Mouse (Mus musculus): Measurements from ENCODE around the gene Ttc28. TPM values are rescaled to one million over a fixed set of nuclear protein-coding genes. Genes with fewer than 3 reads are reported as not detected.

Gene Ttc28
- polyA plus RNA-seq, 1 experiment from 2014 or later, result 13.0 TPM

DNA sequence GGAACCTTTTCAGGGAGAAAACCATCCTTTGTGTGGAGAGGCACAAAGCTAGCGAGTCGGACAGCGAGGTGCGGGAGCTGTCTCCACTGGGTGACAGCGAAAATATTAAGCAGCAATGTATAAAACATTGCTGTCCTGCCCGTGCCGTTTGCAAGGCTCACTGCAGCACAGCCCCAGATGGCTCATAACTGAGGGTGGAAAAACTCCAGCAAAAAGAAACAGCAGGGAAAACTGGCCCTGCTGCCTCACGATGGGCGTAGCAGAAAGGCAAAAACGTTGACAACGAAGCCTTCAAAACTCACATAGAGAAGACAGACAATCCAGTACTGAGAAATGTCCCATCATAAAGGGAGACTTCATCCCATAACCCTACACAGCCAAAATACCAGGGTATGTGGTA, 410.5 kb downstream of the Ttc28 start:
- no peaks in the 10 kb centered on the region for H3K9me3 ChIP-seq (ENCODE audit: control insufficient read depth, low read length)
- ATAC-seq (replicated peaks; ENCODE audit: low FRiP score, low TSS enrichment, low read depth) (no peak), DNase-seq (ENCODE audit: low spot score) (no peak)
- 81% methylated on average over 11 of the region's 11 CpGs for WGBS
- H3K4me2 ChIP-seq (ENCODE audit: low read length), result no peak overlapping the region
- no peak overlapping the region for H3K27ac ChIP-seq (ENCODE audit: low read depth)
- H3K36me3 ChIP-seq (ENCODE audit: control insufficient read depth, insufficient read depth, low read length), result peaks cover 17% of the 10 kb centered on the region
- H3K4me3 ChIP-seq (ENCODE audit: low read depth, low read length), result no peak overlapping the region
- H3K4me1 ChIP-seq (replicated peaks; ENCODE audit: control insufficient read depth, insufficient read depth, low read length), result no peaks in the 10 kb centered on the region
- H3K27me3 ChIP-seq (replicated peaks; ENCODE audit: control insufficient read depth, insufficient read depth, low read length), result no peaks in the 10 kb centered on the region
- no peak overlapping the region for H3K9ac ChIP-seq (ENCODE audit: low read length)

DNA sequence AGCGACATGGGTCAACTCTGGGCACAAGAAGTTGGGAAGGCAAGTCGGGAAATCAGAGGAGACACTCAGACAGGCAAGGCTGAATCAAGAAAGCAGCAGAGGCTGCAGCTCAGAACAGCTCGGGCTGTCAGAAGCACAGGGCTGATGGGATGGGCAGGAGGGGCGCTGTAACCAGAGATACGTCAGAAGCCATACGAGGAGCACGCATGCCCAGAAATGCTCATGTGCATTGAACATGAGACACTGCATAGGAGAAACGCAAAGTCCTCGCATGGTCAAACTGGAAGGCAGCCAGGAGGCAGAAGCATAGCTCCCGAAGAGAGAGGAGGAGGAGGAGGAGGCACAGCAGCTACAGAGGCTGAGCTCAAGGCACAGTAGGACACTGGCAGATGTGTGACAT, 412.0 kb downstream of the Ttc28 start:
- no peak overlapping the region for H3K27ac ChIP-seq (ENCODE audit: low read depth)
- DNase-seq (ENCODE audit: low spot score), result no peak
- H3K9me3 ChIP-seq (ENCODE audit: control insufficient read depth, low read length), result no peaks in the 10 kb centered on the region
- H3K36me3 ChIP-seq (ENCODE audit: control insufficient read depth, insufficient read depth, low read length), result peaks cover 1% of the 10 kb centered on the region; the same call in 1 of the 2 replicates
- no peak overlapping the region for H3K4me3 ChIP-seq (ENCODE audit: low read depth, low read length)
- H3K4me2 ChIP-seq (ENCODE audit: low read length), result no peak overlapping the region
- ATAC-seq (replicated peaks; ENCODE audit: low FRiP score, low TSS enrichment, low read depth), result no peak
- 51% methylated on average over 10 of the region's 10 CpGs for WGBS
- no peak overlapping the region for H3K9ac ChIP-seq (ENCODE audit: low read length)
- no peaks in the 10 kb centered on the region for H3K27me3 ChIP-seq (replicated peaks; ENCODE audit: control insufficient read depth, insufficient read depth, low read length)
- H3K4me1 ChIP-seq (replicated peaks; ENCODE audit: control insufficient read depth, insufficient read depth, low read length), result no peaks in the 10 kb centered on the region

DNA sequence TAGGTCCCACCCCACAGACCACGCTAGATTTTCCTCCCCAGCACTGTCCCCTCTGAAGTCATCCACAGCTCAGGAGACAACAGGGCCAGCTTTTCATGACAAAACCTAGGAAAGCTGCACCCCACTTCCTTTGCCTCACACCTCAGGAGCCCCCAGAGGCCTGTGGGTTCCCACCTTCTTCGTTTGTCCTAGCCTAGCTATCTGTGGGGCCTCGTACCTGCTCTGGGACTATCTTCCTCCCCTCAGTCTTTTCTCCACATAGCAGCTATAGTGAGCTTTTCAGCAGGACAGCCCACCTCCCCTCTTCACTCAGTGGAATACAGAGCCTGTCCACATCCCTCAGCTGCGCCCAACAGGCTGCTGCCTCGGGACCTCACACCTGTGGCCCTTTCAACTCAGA, 418.2 kb downstream of the Ttc28 start:
- ATAC-seq (replicated peaks; ENCODE audit: low FRiP score, low TSS enrichment, low read depth), result no peak
- H3K27ac ChIP-seq (ENCODE audit: low read depth), result no peak overlapping the region
- no peaks in the 10 kb centered on the region for H3K4me1 ChIP-seq (replicated peaks; ENCODE audit: control insufficient read depth, insufficient read depth, low read length)
- no peak overlapping the region for H3K9ac ChIP-seq (ENCODE audit: low read length)
- no peaks in the 10 kb centered on the region for H3K9me3 ChIP-seq (ENCODE audit: control insufficient read depth, low read length)
- 57% methylated on average over 5 of the region's 5 CpGs for WGBS
- no peaks in the 10 kb centered on the region for H3K36me3 ChIP-seq (ENCODE audit: control insufficient read depth, insufficient read depth, low read length)
- no peak for DNase-seq (ENCODE audit: low spot score)
- H3K4me2 ChIP-seq (ENCODE audit: low read length), result no peak overlapping the region
- no peak overlapping the region for H3K4me3 ChIP-seq (ENCODE audit: low read depth, low read length)
- no peaks in the 10 kb centered on the region for H3K27me3 ChIP-seq (replicated peaks; ENCODE audit: control insufficient read depth, insufficient read depth, low read length)

DNA sequence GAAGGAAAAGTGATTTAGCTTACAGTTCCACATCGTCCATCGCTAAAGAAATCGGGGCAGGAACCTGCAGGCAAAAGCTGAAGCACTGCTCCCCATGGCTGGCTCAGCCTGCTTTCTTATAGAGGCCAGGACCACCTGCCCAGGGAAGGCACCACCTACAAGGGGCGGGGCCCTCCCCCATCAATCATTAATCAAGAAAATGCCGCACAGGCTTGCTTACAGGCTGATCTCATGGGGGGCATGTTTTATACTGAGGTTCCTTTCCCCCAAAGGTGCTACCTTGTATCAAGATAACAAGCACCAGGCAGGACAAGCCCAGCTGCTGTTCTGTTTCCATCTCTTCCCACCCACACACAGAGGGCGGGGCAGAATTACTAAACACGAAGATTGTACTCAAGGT, 419.1 kb downstream of the Ttc28 start:
- H3K36me3 ChIP-seq (ENCODE audit: control insufficient read depth, insufficient read depth, low read length), result no peaks in the 10 kb centered on the region
- DNase-seq (ENCODE audit: low spot score) (no peak), ATAC-seq (replicated peaks; ENCODE audit: low FRiP score, low TSS enrichment, low read depth) (no peak)
- no peaks in the 10 kb centered on the region for H3K27me3 ChIP-seq (replicated peaks; ENCODE audit: control insufficient read depth, insufficient read depth, low read length)
- H3K4me2 ChIP-seq (ENCODE audit: low read length), result no peak overlapping the region
- no peak overlapping the region for H3K4me3 ChIP-seq (ENCODE audit: low read depth, low read length)
- H3K9me3 ChIP-seq (ENCODE audit: control insufficient read depth, low read length), result no peaks in the 10 kb centered on the region
- H3K4me1 ChIP-seq (replicated peaks; ENCODE audit: control insufficient read depth, insufficient read depth, low read length), result no peaks in the 10 kb centered on the region
- WGBS, result 40% methylated on average over 7 of the region's 7 CpGs
- no peak overlapping the region for H3K27ac ChIP-seq (ENCODE audit: low read depth)
- H3K9ac ChIP-seq (ENCODE audit: low read length), result no peak overlapping the region

DNA sequence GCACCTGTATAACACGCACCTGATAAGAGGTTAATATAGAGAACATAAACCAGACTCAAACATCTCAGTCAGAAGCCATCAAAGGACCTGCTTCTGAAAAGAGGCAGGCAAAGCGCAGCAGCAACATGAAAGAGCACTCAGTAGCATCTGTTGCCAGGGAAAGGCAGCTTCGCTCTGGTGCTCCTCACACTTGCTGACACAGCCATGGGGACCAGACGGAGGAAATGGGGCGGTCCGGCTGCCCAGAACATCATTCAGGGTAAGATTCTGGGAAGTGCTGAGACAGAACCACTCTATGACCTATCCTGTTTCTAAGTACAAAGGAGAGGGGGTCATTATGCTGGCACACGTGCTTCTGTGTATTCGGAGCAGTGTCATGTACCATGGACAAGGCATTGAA, 421.2 kb downstream of the Ttc28 start:
- H3K9me3 ChIP-seq (ENCODE audit: control insufficient read depth, low read length), result no peaks in the 10 kb centered on the region
- H3K4me1 ChIP-seq (replicated peaks; ENCODE audit: control insufficient read depth, insufficient read depth, low read length), result no peaks in the 10 kb centered on the region
- DNase-seq (ENCODE audit: low spot score) (no peak), ATAC-seq (replicated peaks; ENCODE audit: low FRiP score, low TSS enrichment, low read depth) (no peak)
- H3K36me3 ChIP-seq (ENCODE audit: control insufficient read depth, insufficient read depth, low read length), result no peaks in the 10 kb centered on the region
- no peaks in the 10 kb centered on the region for H3K27me3 ChIP-seq (replicated peaks; ENCODE audit: control insufficient read depth, insufficient read depth, low read length)
- no peak overlapping the region for H3K9ac ChIP-seq (ENCODE audit: low read length)
- no peak overlapping the region for H3K4me2 ChIP-seq (ENCODE audit: low read length)
- WGBS, result 68% methylated on average over 8 of the region's 8 CpGs
- no peak overlapping the region for H3K27ac ChIP-seq (ENCODE audit: low read depth)
- no peak overlapping the region for H3K4me3 ChIP-seq (ENCODE audit: low read depth, low read length)

DNA sequence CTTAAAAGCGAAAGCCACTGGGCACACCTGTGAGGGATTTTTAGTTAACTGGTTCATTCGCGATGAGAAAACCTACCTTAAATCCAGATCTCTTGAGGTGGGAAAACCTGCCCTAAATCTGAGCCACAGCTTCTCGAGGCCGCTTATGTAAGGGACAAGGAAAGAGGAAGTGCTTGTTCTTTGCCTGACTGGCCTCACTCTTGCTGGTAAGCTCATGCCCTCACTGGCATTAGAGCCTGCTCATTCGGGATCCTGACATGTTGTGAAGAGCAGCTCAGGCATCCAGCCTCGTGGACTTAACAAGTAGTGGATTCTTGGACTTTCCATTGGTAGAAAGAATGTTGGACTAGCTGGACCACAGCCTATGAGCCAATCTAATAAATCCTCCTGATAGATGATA, 422.1 kb downstream of the Ttc28 start:
- WGBS, result 76% methylated on average over 7 of the region's 7 CpGs
- no peaks in the 10 kb centered on the region for H3K27me3 ChIP-seq (replicated peaks; ENCODE audit: control insufficient read depth, insufficient read depth, low read length)
- ATAC-seq (replicated peaks; ENCODE audit: low FRiP score, low TSS enrichment, low read depth) (no peak), DNase-seq (ENCODE audit: low spot score) (no peak)
- H3K9ac ChIP-seq (ENCODE audit: low read length), result no peak overlapping the region
- H3K36me3 ChIP-seq (ENCODE audit: control insufficient read depth, insufficient read depth, low read length), result no peaks in the 10 kb centered on the region
- no peak overlapping the region for H3K4me2 ChIP-seq (ENCODE audit: low read length)
- no peaks in the 10 kb centered on the region for H3K4me1 ChIP-seq (replicated peaks; ENCODE audit: control insufficient read depth, insufficient read depth, low read length)
- no peaks in the 10 kb centered on the region for H3K9me3 ChIP-seq (ENCODE audit: control insufficient read depth, low read length)
- no peak overlapping the region for H3K27ac ChIP-seq (ENCODE audit: low read depth)
- no peak overlapping the region for H3K4me3 ChIP-seq (ENCODE audit: low read depth, low read length)

GRCm38 (mm10) chr5:111304730-111305129, 425.1 kb downstream of the Ttc28 start:
- Histone ChIP-seq H3K36me3 (ENCODE audit: control insufficient read depth, insufficient read depth, low read length) (no peaks in the 10 kb centered on the region), H3K27me3 (replicated peaks; ENCODE audit: control insufficient read depth, insufficient read depth, low read length) (no peaks in the 10 kb centered on the region), H3K4me3 (ENCODE audit: low read depth, low read length) (no peak overlapping the region), H3K27ac (ENCODE audit: low read depth) (no peak overlapping the region), H3K9me3 (ENCODE audit: control insufficient read depth, low read length) (no peaks in the 10 kb centered on the region), H3K4me1 (replicated peaks; ENCODE audit: control insufficient read depth, insufficient read depth, low read length) (no peaks in the 10 kb centered on the region), H3K4me2 (ENCODE audit: low read length) (no peak overlapping the region), H3K9ac (ENCODE audit: low read length) (no peak overlapping the region)
- DNase-seq (ENCODE audit: low spot score), result no peak
- WGBS, result 93% methylated on average over 3 of the region's 3 CpGs
- no peak for ATAC-seq (replicated peaks; ENCODE audit: low FRiP score, low TSS enrichment, low read depth)

- Histone ChIP-seq H3K27ac (ENCODE audit: low read depth) (no peak overlapping the region), H3K4me2 (ENCODE audit: low read length) (no peak overlapping the region), H3K27me3 (replicated peaks; ENCODE audit: control insufficient read depth, insufficient read depth, low read length) (no peaks in the 10 kb centered on the region), H3K9me3 (ENCODE audit: control insufficient read depth, low read length) (0 out of 2 replicates have a peak, but pooled peaks cover 6% of the 10 kb centered on the region), H3K4me1 (replicated peaks; ENCODE audit: control insufficient read depth, insufficient read depth, low read length) (no peaks in the 10 kb centered on the region), H3K9ac (ENCODE audit: low read length) (no peak overlapping the region), H3K4me3 (ENCODE audit: low read depth, low read length) (no peak overlapping the region), H3K36me3 (ENCODE audit: control insufficient read depth, insufficient read depth, low read length) (no peaks in the 10 kb centered on the region)
- no peak for DNase-seq (ENCODE audit: low spot score)
- WGBS, result 79% methylated on average over 6 of the region's 6 CpGs
- ATAC-seq (replicated peaks; ENCODE audit: low FRiP score, low TSS enrichment, low read depth), result no peak
These were observed 430.6 kb downstream of the Ttc28 start for GRCm38 (mm10) chr5:111310185-111310584.

GRCm38 (mm10) chr5:111313833-111314232, 434.2 kb downstream of the Ttc28 start:
- no peak overlapping the region for H3K9ac ChIP-seq (ENCODE audit: low read length)
- DNase-seq (ENCODE audit: low spot score) (no peak), ATAC-seq (replicated peaks; ENCODE audit: low FRiP score, low TSS enrichment, low read depth) (no peak)
- H3K4me3 ChIP-seq (ENCODE audit: low read depth, low read length), result no peak overlapping the region
- 0 out of 2 replicates have a peak, but pooled peaks cover 6% of the 10 kb centered on the region for H3K9me3 ChIP-seq (ENCODE audit: control insufficient read depth, low read length)
- no peak overlapping the region for H3K4me2 ChIP-seq (ENCODE audit: low read length)
- H3K36me3 ChIP-seq (ENCODE audit: control insufficient read depth, insufficient read depth, low read length), result no peaks in the 10 kb centered on the region
- H3K4me1 ChIP-seq (replicated peaks; ENCODE audit: control insufficient read depth, insufficient read depth, low read length), result no peaks in the 10 kb centered on the region
- H3K27ac ChIP-seq (ENCODE audit: low read depth), result no peak overlapping the region
- 89% methylated on average over 9 of the region's 9 CpGs for WGBS
- no peaks in the 10 kb centered on the region for H3K27me3 ChIP-seq (replicated peaks; ENCODE audit: control insufficient read depth, insufficient read depth, low read length)

Data from intestine, embryonic 14.5 days (tissue).